Mouse (Mus musculus): ENCODE data around the gene Cldn7.

Cldn7 gene

GRCm38 (mm10) chr11:69991711-69992110 lies 27.1 kb downstream of the Cldn7 start:
- DNase-seq (ENCODE audit: low spot score): no peak

GRCm38 (mm10) chr11:69992396-69992795 lies 27.8 kb downstream of the Cldn7 start:
- DNase-seq (ENCODE audit: low spot score): no peak

GRCm38 (mm10) chr11:69992932-69993331 lies 28.4 kb downstream of the Cldn7 start:
- DNase-seq (ENCODE audit: low spot score): no peak

GRCm38 (mm10) chr11:69994401-69995090 lies 30.0 kb downstream of the Cldn7 start:
- no peak for DNase-seq (ENCODE audit: low spot score)

GRCm38 (mm10) chr11:69995391-69995960 lies 30.9 kb downstream of the Cldn7 start, which contains the start of gene Phf23:
Gene Phf23 (plus strand): TSS chr11:69995777.
- peak; percentile 99 for DNase-seq (ENCODE audit: low spot score)

- DNase-seq (ENCODE audit: low spot score): peak; percentile 32
Measured at GRCm38 (mm10) chr11:69996161-69997061, 31.8 kb downstream of the Cldn7 start.

- DNase-seq (ENCODE audit: low spot score): peak; percentile 90
Measured at GRCm38 (mm10) chr11:69997070-69997509, 32.5 kb downstream of the Cldn7 start.

- no peak for DNase-seq (ENCODE audit: low spot score)
Measured at GRCm38 (mm10) chr11:69998567-69999491, 34.2 kb downstream of the Cldn7 start.

GRCm38 (mm10) chr11:69999666-70000065 lies 35.1 kb downstream of the Cldn7 start:
- no peak for DNase-seq (ENCODE audit: low spot score)

GRCm38 (mm10) chr11:70000396-70000898 lies 35.9 kb downstream of the Cldn7 start, which contains the start of gene Dvl2:
Gene Dvl2 (plus strand): TSS chr11:70000595.
- DNase-seq (ENCODE audit: low spot score): peak; percentile 97

- DNase-seq (ENCODE audit: low spot score): no peak
Measured at GRCm38 (mm10) chr11:70001159-70001558, 36.6 kb downstream of the Cldn7 start.

GRCm38 (mm10) chr11:70001865-70002264 lies 37.3 kb downstream of the Cldn7 start:
- DNase-seq (ENCODE audit: low spot score): peak; percentile 76

- no peak for DNase-seq (ENCODE audit: low spot score)
Measured at GRCm38 (mm10) chr11:70002471-70002870, 37.9 kb downstream of the Cldn7 start.

- DNase-seq (ENCODE audit: low spot score): peak; percentile 33
Measured at GRCm38 (mm10) chr11:70005521-70005920, 40.9 kb downstream of the Cldn7 start.

GRCm38 (mm10) chr11:70010033-70010432 lies 45.5 kb downstream of the Cldn7 start:
- DNase-seq (ENCODE audit: low spot score): no peak

GRCm38 (mm10) chr11:70010548-70010947 lies 46.0 kb downstream of the Cldn7 start:
- DNase-seq (ENCODE audit: low spot score): no peak

- DNase-seq (ENCODE audit: low spot score): no peak
Measured at GRCm38 (mm10) chr11:70010961-70011360, 46.4 kb downstream of the Cldn7 start.

GRCm38 (mm10) chr11:70012931-70013330 lies 48.4 kb downstream of the Cldn7 start:
- no peak for DNase-seq (ENCODE audit: low spot score)

- DNase-seq (ENCODE audit: low spot score): no peak
Measured at GRCm38 (mm10) chr11:70013408-70013807, 48.8 kb downstream of the Cldn7 start.

GRCm38 (mm10) chr11:70014051-70014450 lies 49.5 kb downstream of the Cldn7 start:
- no peak for DNase-seq (ENCODE audit: low spot score)

- DNase-seq (ENCODE audit: low spot score): peak; percentile 96
Measured at GRCm38 (mm10) chr11:70014880-70015558, 50.4 kb downstream of the Cldn7 start, which contains the start of gene Acadvl. Gene Acadvl (minus strand): TSS chr11:70015411.
